Mouse (Mus musculus) pancreas, adult 10 weeks (tissue): ENCODE data around the gene Papola. TPM values are rescaled to one million over a fixed set of nuclear protein-coding genes. Genes with fewer than 3 reads are reported as not detected.

Source experiments
- polyA plus RNA-seq: library from polyadenylated mRNA; stranded (reverse); fragments of 350-450 nt; fragmentation: Illumina TruSeq; extraction: RNeasy Lipid Tissue Mini Kit (QIAGEN cat#74804); gene quantifications from one replicate; pipeline ENCODE4 v1.2.3, GENCODE M21; 2015; ENCODE audit warnings: low read depth, low replicate concordance; ENCODE audit not compliant: insufficient read depth

Gene Papola
- polyA plus RNA-seq, result 32.0 TPM

DNA sequence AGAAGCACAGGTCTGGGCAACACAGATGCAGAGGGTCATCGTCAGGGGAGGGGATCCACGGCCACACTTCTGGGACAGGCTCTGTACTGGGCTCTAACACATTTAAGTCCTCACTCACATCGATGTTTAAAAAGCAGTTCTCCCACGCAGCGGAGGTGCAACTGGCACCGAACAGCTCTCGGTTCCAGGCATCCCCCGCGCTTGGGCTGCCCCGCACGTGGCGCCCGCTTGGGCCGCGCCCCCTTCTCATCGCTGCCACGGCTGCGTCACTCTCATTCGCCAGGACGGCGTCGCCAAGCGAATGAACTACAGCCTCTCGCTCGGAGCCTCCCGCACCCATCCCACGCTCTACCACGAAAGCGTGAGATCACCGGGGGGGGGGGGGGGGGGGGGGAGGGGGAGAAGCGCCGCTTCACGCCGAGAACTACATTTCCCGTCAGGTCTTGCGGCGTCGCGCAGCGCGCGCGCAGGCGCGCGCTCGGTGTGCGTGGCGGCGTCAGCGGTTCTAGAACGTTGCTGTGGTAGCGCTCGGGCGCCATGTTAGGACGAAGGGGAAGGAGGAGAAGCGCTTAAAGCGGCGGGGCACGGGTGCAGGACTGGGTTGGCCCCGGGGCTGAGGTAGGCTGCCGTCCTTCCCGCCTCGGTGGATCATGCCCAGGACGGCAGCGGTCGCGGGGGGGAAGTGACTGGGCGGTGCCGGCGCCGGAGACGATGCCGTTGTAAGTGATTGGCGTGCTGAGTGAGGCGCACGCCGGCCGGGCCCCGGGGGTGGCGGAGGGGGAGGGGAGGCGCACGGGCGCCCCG lies at the start of gene Papola:
Gene Papola (plus strand): TSS at position 499 of the 804 bp plus-strand sequence.

Other genes starting within 250 kb of the Papola start
- gene Bdkrb2, start 221.5 kb upstream of the Papola start, polyA plus RNA-seq, result 4.5 TPM
- not detected for gene Bdkrb1, start 181.6 kb upstream of the Papola start, polyA plus RNA-seq
- gene Gskip, start 99.9 kb upstream of the Papola start, polyA plus RNA-seq, result 2.3 TPM
- 9.5 TPM for gene Atg2b, start 99.5 kb upstream of the Papola start, polyA plus RNA-seq
- not detected for gene Ak7, start 78.7 kb upstream of the Papola start, polyA plus RNA-seq
- 2.5 TPM for gene Vrk1, start 225.5 kb downstream of the Papola start, polyA plus RNA-seq